Mouse (Mus musculus): ENCODE data around the gene Cdc25b. TPM values are rescaled to one million over a fixed set of nuclear protein-coding genes. Genes with fewer than 3 reads are reported as not detected.

The Cdc25b gene
- total and polyA plus RNA-seq, 2 experiments from 2014 or later, result 15.0 to 15.3 TPM

GRCm38 (mm10) chr2:131191005-131191390 is 4.2 kb downstream of the Cdc25b start:
- Histone ChIP-seq H3K27me3 (ENCODE audit: control insufficient read depth, insufficient read depth, low read length) (no peaks in the 10 kb centered on the region), H3K4me1 (ENCODE audit: control insufficient read depth, insufficient read depth) (peaks cover 10% of the 10 kb centered on the region), H3K9ac (replicated peaks; ENCODE audit: low read depth, low read length) (no peak overlapping the region), H3K27ac (ENCODE audit: low read depth) (no peak overlapping the region), H3K9me3 (replicated peaks; ENCODE audit: control insufficient read depth, low read length) (no peaks in the 10 kb centered on the region), H3K4me2 (ENCODE audit: low read depth, low read length) (no peak overlapping the region), H3K4me3 (ENCODE audit: low read depth, low read length) (no peak overlapping the region), H3K36me3 (replicated peaks; ENCODE audit: control insufficient read depth, insufficient read depth, low read length) (peaks cover 60% of the 10 kb centered on the region)
- 76% methylated on average over 7 of the region's 7 CpGs for WGBS
- DNase-seq (ENCODE audit: low spot score) (no peak), ATAC-seq (ENCODE audit: insufficient read depth, low read depth) (no peak)
- TF ChIP-seq CTCF (IDR thresholded peaks at IDR 0.05; ENCODE audit: low read depth) (no peak), EP300 (IDR thresholded peaks at IDR 0.05; ENCODE audit: low read depth) (no peak)

GRCm38 (mm10) chr2:131196606-131197316 is 10.0 kb downstream of the Cdc25b start:
- DNase-seq (ENCODE audit: low spot score), result no peak
- Histone ChIP-seq H3K27me3 (ENCODE audit: control insufficient read depth, insufficient read depth, low read length) (no peaks in the 10 kb centered on the region), H3K9me3 (replicated peaks; ENCODE audit: control insufficient read depth, low read length) (no peaks in the 10 kb centered on the region), H3K4me2 (ENCODE audit: low read depth, low read length) (no peak overlapping the region), H3K36me3 (replicated peaks; ENCODE audit: control insufficient read depth, insufficient read depth, low read length) (peaks cover 52% of the 10 kb centered on the region), H3K27ac (ENCODE audit: low read depth) (no peak overlapping the region), H3K9ac (replicated peaks; ENCODE audit: low read depth, low read length) (no peak overlapping the region), H3K4me1 (ENCODE audit: control insufficient read depth, insufficient read depth) (no peaks in the 10 kb centered on the region), H3K4me3 (ENCODE audit: low read depth, low read length) (no peak overlapping the region)
- 90% methylated on average over 16 of the region's 16 CpGs for WGBS
- no peak for ATAC-seq (ENCODE audit: insufficient read depth, low read depth)
- TF ChIP-seq CTCF (IDR thresholded peaks at IDR 0.05; ENCODE audit: low read depth), result no peak

GRCm38 (mm10) chr2:131200710-131201109 is 14.0 kb downstream of the Cdc25b start:
- no peak for ATAC-seq (ENCODE audit: insufficient read depth, low read depth)
- TF ChIP-seq CTCF (IDR thresholded peaks at IDR 0.05; ENCODE audit: low read depth) (no peak), EP300 (IDR thresholded peaks at IDR 0.05; ENCODE audit: low read depth) (no peak)
- H3K36me3 ChIP-seq (replicated peaks; ENCODE audit: control insufficient read depth, insufficient read depth, low read length), result peaks cover 16% of the 10 kb centered on the region; the same call in 1 of the 2 replicates
- H3K4me3 ChIP-seq (ENCODE audit: low read depth, low read length), result no peak overlapping the region
- no peak for DNase-seq (ENCODE audit: low spot score)
- no peak overlapping the region for H3K9ac ChIP-seq (replicated peaks; ENCODE audit: low read depth, low read length)
- WGBS, result 80% methylated on average over 2 of the region's 2 CpGs
- H3K4me2 ChIP-seq (ENCODE audit: low read depth, low read length), result no peak overlapping the region
- peaks cover 11% of the 10 kb centered on the region for H3K4me1 ChIP-seq (ENCODE audit: control insufficient read depth, insufficient read depth)
- H3K27ac ChIP-seq (ENCODE audit: low read depth), result no peak overlapping the region
- no peaks in the 10 kb centered on the region for H3K9me3 ChIP-seq (replicated peaks; ENCODE audit: control insufficient read depth, low read length)
- H3K27me3 ChIP-seq (ENCODE audit: control insufficient read depth, insufficient read depth, low read length), result no peaks in the 10 kb centered on the region

- H3K27ac ChIP-seq (ENCODE audit: low read depth), result no peak overlapping the region
- H3K4me2 ChIP-seq (ENCODE audit: low read depth, low read length), result no peak overlapping the region
- no peaks in the 10 kb centered on the region for H3K27me3 ChIP-seq (ENCODE audit: control insufficient read depth, insufficient read depth, low read length)
- H3K36me3 ChIP-seq (replicated peaks; ENCODE audit: control insufficient read depth, insufficient read depth, low read length), result peaks cover 16% of the 10 kb centered on the region; the same call in 1 of the 2 replicates
- no peak for DNase-seq (ENCODE audit: low spot score)
- ATAC-seq (ENCODE audit: insufficient read depth, low read depth), result no peak
- no peak overlapping the region for H3K4me3 ChIP-seq (ENCODE audit: low read depth, low read length)
- TF ChIP-seq CTCF (IDR thresholded peaks at IDR 0.05; ENCODE audit: low read depth) (no peak), EP300 (IDR thresholded peaks at IDR 0.05; ENCODE audit: low read depth) (no peak)
- no peak overlapping the region for H3K9ac ChIP-seq (replicated peaks; ENCODE audit: low read depth, low read length)
- WGBS, result 80% methylated on average over 3 of the region's 3 CpGs
- no peaks in the 10 kb centered on the region for H3K9me3 ChIP-seq (replicated peaks; ENCODE audit: control insufficient read depth, low read length)
- peaks cover 11% of the 10 kb centered on the region for H3K4me1 ChIP-seq (ENCODE audit: control insufficient read depth, insufficient read depth)
Measured at GRCm38 (mm10) chr2:131201262-131201661, 14.5 kb downstream of the Cdc25b start.

- DNase-seq (ENCODE audit: low spot score) (no peak), ATAC-seq (ENCODE audit: insufficient read depth, low read depth) (no peak)
- no peak overlapping the region for H3K9ac ChIP-seq (replicated peaks; ENCODE audit: low read depth, low read length)
- no peak overlapping the region for H3K4me3 ChIP-seq (ENCODE audit: low read depth, low read length)
- TF ChIP-seq CTCF (IDR thresholded peaks at IDR 0.05; ENCODE audit: low read depth), result no peak
- 86% methylated on average over 6 of the region's 6 CpGs for WGBS
- H3K4me2 ChIP-seq (ENCODE audit: low read depth, low read length), result no peak overlapping the region
- no peaks in the 10 kb centered on the region for H3K27me3 ChIP-seq (ENCODE audit: control insufficient read depth, insufficient read depth, low read length)
- H3K9me3 ChIP-seq (replicated peaks; ENCODE audit: control insufficient read depth, low read length), result no peaks in the 10 kb centered on the region
- peaks cover 12% of the 10 kb centered on the region for H3K4me1 ChIP-seq (ENCODE audit: control insufficient read depth, insufficient read depth)
- H3K36me3 ChIP-seq (replicated peaks; ENCODE audit: control insufficient read depth, insufficient read depth, low read length), result 0 out of 2 replicates have a peak, but pooled peaks cover 7% of the 10 kb centered on the region
- peak overlapping the region; percentile 36 for H3K27ac ChIP-seq (ENCODE audit: low read depth)
Measured at GRCm38 (mm10) chr2:131203816-131204409, 17.2 kb downstream of the Cdc25b start.

All from heart, postnatal 0 days (tissue).